Mouse (Mus musculus) limb, embryonic 11.5 days (tissue): ENCODE measurements at regions not wholly inside any gene's neighbourhood (a gene's known extent, or its start where the extent isn't known, plus 50 kb on each side); places are given as distances from the start of the nearest gene placed in this dataset.

Experiments used
- ATAC-seq: fragments of 200-750 bp; cut with Nextera tagmentation; 2 replicates; pipeline ENCODE4 v1.8.0; 2017; ENCODE audit warnings: low read depth; ENCODE audit not compliant: insufficient number of reproducible peaks, low FRiP score, low TSS enrichment
- DNase-seq: peaks from one replicate; pipeline ENCODE4 v3.0.0-alpha.2; 2015; ENCODE audit warnings: low spot score
- H3K27ac ChIP-seq: fragments of 300-500 bp; sonication (generic); replicated peaks from 2 replicates; pipeline ENCODE4 v1.5.1; 2014; ENCODE audit warnings: low read depth, mild to moderate bottlenecking, low read length
- H3K27me3 ChIP-seq: fragments of 300-500 bp; sonication (generic); 2 replicates; pipeline ENCODE4 v1.6.1; 2014; ENCODE audit warnings: mild to moderate bottlenecking, low read length, mixed read lengths; ENCODE audit not compliant: control insufficient read depth, insufficient read depth
- H3K36me3 ChIP-seq: fragments of 300-500 bp; sonication (generic); 2 replicates; pipeline ENCODE4 v1.6.1; 2014; ENCODE audit warnings: mild to moderate bottlenecking, low read length, moderate library complexity, mixed read lengths; ENCODE audit not compliant: control insufficient read depth, insufficient read depth
- H3K4me1 ChIP-seq: fragments of 300-500 bp; sonication (generic); 2 replicates; pipeline ENCODE4 v1.6.1; 2014; ENCODE audit warnings: low read length, mixed read lengths; ENCODE audit not compliant: control insufficient read depth, insufficient read depth
- H3K4me2 ChIP-seq: fragments of 300-500 bp; sonication (generic); 2 replicates; pipeline ENCODE4 v1.6.1; 2014; ENCODE audit warnings: low read depth, mild to moderate bottlenecking, moderate library complexity; ENCODE audit not compliant: severe bottlenecking
- H3K4me3 ChIP-seq: fragments of 300-500 bp; sonication (generic); 2 replicates; pipeline ENCODE4 v1.5.1; 2014; ENCODE audit warnings: low read depth, low read length
- H3K9ac ChIP-seq: fragments of 300-500 bp; sonication (generic); 2 replicates; pipeline ENCODE4 v1.6.1; 2014; ENCODE audit warnings: mild to moderate bottlenecking, low read length
- H3K9me3 ChIP-seq: fragments of 300-500 bp; sonication (generic); 2 replicates; pipeline ENCODE4 v1.6.1; 2016; ENCODE audit warnings: low read length; ENCODE audit not compliant: control insufficient read depth
- WGBS: fragments of 180-500 bp; shearing (Covaris S2); extraction: QIAGEN DNeasy Blood & Tissue Kit; methylation state at CpG from one replicate; pipeline ENCODE4 v1.1.7; 2014; 5-methylcytosine and 5-hydroxymethylcytosine counted together

- Histone ChIP-seq H3K4me3 (no peak overlapping the region), H3K36me3 (no peaks in the 10 kb centered on the region), H3K9me3 (no peaks in the 10 kb centered on the region), H3K9ac (no peak overlapping the region), H3K27ac (no peak overlapping the region), H3K4me2 (no peak overlapping the region), H3K27me3 (no peaks in the 10 kb centered on the region), H3K4me1 (peaks cover 15% of the 10 kb centered on the region; the same call in 1 of the 2 replicates)
- DNase-seq, result no peak
- no peak for ATAC-seq
- WGBS, result 68% methylated on average over 10 of the region's 10 CpGs
Measured at GRCm38 (mm10) chr4:142303374-142304020, 64.3 kb upstream of the Kazn start.

GRCm38 (mm10) chr4:142302724-142303120 lies 63.5 kb upstream of the Kazn start:
- no peak overlapping the region for H3K4me3 ChIP-seq
- DNase-seq (no peak), ATAC-seq (no peak)
- H3K9me3 ChIP-seq, result no peaks in the 10 kb centered on the region
- no peak overlapping the region for H3K9ac ChIP-seq
- H3K36me3 ChIP-seq, result no peaks in the 10 kb centered on the region
- H3K4me2 ChIP-seq, result no peak overlapping the region
- H3K4me1 ChIP-seq, result peaks cover 15% of the 10 kb centered on the region; the same call in 1 of the 2 replicates
- H3K27ac ChIP-seq, result no peak overlapping the region
- WGBS, result 76% methylated on average over 2 of the region's 2 CpGs
- no peaks in the 10 kb centered on the region for H3K27me3 ChIP-seq

DNA sequence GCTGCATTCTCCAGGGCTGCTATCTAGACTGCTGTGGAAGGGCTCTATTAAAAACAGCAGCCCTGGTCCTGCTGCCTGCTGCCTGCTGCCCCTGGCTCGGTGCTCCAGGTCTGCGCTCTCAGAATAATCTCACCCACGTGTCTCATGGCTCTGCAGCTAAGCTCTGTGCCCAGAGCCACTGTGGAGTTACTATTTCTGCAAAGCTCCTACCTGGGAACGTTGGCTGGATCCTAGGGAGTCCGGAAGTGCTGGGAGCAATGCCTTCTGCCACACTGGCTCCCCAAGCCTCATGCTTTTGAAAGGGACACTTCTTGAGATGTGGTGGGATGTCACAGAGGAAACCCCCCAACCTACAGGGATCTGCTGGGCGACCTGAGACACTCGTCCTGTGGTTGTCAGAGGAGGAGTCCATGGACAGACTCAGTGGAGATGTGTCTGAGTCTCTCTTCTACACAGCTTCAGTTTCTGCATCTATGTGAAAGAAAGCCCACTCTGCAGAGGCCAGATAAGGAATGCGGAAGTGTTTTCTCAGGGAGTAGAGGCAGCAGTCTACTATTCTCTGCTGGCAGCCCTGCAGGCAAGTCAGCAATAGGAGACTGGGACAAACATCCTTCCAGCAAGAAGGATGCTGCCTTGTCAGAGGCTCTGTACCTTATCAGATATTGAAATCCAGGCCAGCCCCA lies 63.0 kb upstream of the Kazn start:
- 42% methylated on average over 8 of the region's 8 CpGs for WGBS
- Histone ChIP-seq H3K4me2 (no peak overlapping the region), H3K27me3 (no peaks in the 10 kb centered on the region), H3K9me3 (no peaks in the 10 kb centered on the region), H3K9ac (no peak overlapping the region), H3K36me3 (no peaks in the 10 kb centered on the region), H3K27ac (no peak overlapping the region), H3K4me3 (no peak overlapping the region), H3K4me1 (peaks cover 10% of the 10 kb centered on the region; the same call in 1 of the 2 replicates)
- ATAC-seq (no peak), DNase-seq (no peak)

DNA sequence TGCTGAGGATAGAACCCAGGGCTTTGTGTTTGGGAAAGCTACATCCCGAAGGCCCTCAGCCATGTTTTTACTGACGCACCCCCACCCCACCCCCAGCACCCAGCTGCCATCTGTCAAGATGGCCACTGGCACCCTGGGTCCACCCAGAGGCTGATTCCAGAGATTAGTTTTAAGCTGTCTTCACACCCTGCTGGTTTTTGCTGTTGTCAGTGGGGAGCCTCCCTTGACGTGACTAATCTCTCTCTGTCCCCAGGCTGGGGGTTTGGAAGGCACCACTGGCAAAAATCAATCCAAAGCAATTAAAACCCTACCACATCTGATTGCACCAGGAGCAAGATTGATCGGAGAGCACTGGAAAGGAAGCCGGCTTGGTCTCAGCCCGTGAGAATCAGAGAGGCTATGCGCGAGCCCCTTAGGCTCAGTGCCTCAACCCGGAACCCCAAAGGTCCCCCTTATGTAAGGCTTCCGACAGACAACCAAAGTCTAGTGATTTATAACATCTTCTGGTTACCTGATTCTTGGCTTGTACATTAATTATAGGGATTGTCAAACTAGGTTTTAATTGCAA lies 59.7 kb upstream of the Kazn start:
- DNase-seq, result no peak
- no peak for ATAC-seq
- H3K27ac ChIP-seq, result no peak overlapping the region
- no peaks in the 10 kb centered on the region for H3K36me3 ChIP-seq
- H3K4me3 ChIP-seq, result no peak overlapping the region
- H3K9ac ChIP-seq, result no peak overlapping the region
- no peak overlapping the region for H3K4me2 ChIP-seq
- no peaks in the 10 kb centered on the region for H3K27me3 ChIP-seq
- no peaks in the 10 kb centered on the region for H3K9me3 ChIP-seq
- WGBS, result 76% methylated on average over 10 of the region's 10 CpGs
- peaks cover 9% of the 10 kb centered on the region; the same call in 1 of the 2 replicates for H3K4me1 ChIP-seq

GRCm38 (mm10) chr4:142292760-142293159 lies 53.6 kb upstream of the Kazn start:
- ATAC-seq (no peak), DNase-seq (no peak)
- Histone ChIP-seq H3K4me1 (peaks cover 2% of the 10 kb centered on the region; the same call in 1 of the 2 replicates), H3K27ac (no peak overlapping the region), H3K4me3 (no peak overlapping the region), H3K9ac (no peak overlapping the region), H3K27me3 (no peaks in the 10 kb centered on the region), H3K36me3 (no peaks in the 10 kb centered on the region), H3K4me2 (no peak overlapping the region), H3K9me3 (no peaks in the 10 kb centered on the region)
- WGBS, result 81% methylated on average over 7 of the region's 7 CpGs

DNA sequence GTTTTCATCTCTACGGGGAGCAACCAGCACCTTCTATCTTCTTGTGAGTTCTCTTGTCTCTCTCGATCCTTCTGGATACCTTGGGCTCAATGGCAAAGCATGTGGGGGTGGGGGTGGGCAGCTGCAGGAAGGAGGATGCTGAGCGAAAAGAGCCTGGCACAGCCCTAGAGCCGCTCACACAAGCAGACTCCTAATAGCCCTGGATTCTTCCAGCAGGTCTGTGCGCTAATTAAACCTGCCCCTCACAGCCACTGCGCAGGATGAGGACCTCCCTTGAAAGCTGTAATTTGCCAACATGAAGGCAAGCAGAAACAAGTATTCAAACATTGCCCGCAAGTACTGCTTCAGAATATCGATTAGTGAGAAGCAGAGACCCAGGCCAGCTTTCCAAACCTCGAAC lies 53.1 kb upstream of the Kazn start:
- no peak for ATAC-seq
- WGBS, result 78% methylated on average over 9 of the region's 9 CpGs

DNA sequence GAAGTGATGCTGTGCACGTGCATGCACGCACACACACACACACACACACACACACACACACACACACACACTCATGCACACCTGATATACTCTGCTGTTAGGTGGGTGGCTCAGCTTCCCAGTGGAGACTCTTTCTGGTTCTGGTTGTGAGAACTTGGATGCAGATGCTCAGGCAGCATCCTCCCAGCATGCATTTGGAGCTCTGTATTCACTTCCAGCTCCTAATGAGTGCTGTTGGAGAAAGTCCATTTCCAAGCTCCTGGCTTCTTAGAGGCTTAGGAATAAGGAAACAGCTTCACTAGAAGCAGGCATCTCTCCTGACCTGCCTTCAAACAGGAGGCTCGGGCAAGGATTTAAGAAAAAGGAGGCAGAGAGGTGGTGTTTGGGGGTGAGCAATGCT lies 52.2 kb upstream of the Kazn start:
- no peaks in the 10 kb centered on the region for H3K9me3 ChIP-seq
- ATAC-seq (no peak), DNase-seq (no peak)
- WGBS, result 81% methylated on average over 3 of the region's 3 CpGs
- H3K27me3 ChIP-seq, result no peaks in the 10 kb centered on the region
- no peak overlapping the region for H3K9ac ChIP-seq
- H3K4me1 ChIP-seq, result peaks cover 2% of the 10 kb centered on the region; the same call in 1 of the 2 replicates
- no peak overlapping the region for H3K4me2 ChIP-seq
- no peak overlapping the region for H3K4me3 ChIP-seq
- no peak overlapping the region for H3K27ac ChIP-seq
- no peaks in the 10 kb centered on the region for H3K36me3 ChIP-seq

More for the DNA sequence above, 53.1 kb upstream of the Kazn start:
- H3K36me3 ChIP-seq, result no peaks in the 10 kb centered on the region
- no peak overlapping the region for H3K9ac ChIP-seq
- H3K27me3 ChIP-seq, result no peaks in the 10 kb centered on the region
- H3K9me3 ChIP-seq, result no peaks in the 10 kb centered on the region
- H3K4me3 ChIP-seq, result no peak overlapping the region
- peaks cover 2% of the 10 kb centered on the region; the same call in 1 of the 2 replicates for H3K4me1 ChIP-seq
- no peak for DNase-seq
- no peak overlapping the region for H3K27ac ChIP-seq
- H3K4me2 ChIP-seq, result no peak overlapping the region
